Mouse (Mus musculus): ENCODE results near the gene Errfi1. TPM values are rescaled to one million over a fixed set of nuclear protein-coding genes. Genes with fewer than 3 reads are reported as not detected.

Gene Errfi1
- polyA plus RNA-seq, 1 experiment: 17.2 TPM

DNA sequence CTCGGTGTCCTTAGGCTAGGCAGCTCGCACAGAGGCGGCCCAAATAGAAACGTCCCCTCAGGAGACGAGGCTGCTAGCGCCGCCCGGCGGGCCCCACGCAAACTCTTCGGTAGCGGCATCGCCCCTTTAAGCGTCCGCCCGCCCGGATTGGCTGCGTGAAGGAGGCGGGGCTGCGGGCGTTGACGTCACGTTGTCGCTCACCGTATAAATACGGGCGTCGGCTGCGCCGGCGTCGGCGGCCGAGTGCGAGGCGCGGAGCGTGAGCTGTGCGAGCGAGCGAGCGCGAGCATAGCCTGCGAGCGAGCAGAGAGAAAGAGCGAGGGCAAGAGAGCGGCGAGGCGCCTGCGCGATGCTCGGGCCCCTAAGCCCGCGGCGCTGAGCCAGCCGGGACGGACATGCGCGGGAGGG lies 1.1 kb downstream of the Errfi1 start:
- Histone ChIP-seq H3K36me3 (ENCODE audit: control insufficient read depth, insufficient read depth, low read length) (no peaks in the 10 kb centered on the region), H3K27me3 (ENCODE audit: control insufficient read depth, insufficient read depth, low read length) (no peaks in the 10 kb centered on the region), H3K4me3 (ENCODE audit: control insufficient read depth, insufficient read depth, low read length) (peak overlapping the region; percentile 63), H3K27ac (ENCODE audit: control insufficient read depth, insufficient read depth, low read length) (no peak overlapping the region), H3K4me1 (replicated peaks; ENCODE audit: control insufficient read depth, insufficient read depth, low read length) (peaks cover 2% of the 10 kb centered on the region; the same call in 1 of the 2 replicates)
- under 1% methylated on average over 59 of the region's 59 CpGs for WGBS
- DNase-seq: peak; percentile 96
- peak; percentile 100 for TF ChIP-seq POLR2A (IDR thresholded peaks at IDR 0.05; ENCODE audit: control insufficient read depth, extremely low read depth, insufficient read depth, low read length, poor library complexity)
- TF ChIP-seq CTCF (IDR thresholded peaks at IDR 0.05; ENCODE audit: borderline replicate concordance, control insufficient read depth, extremely low read depth, insufficient read depth, low read length, poor library complexity): peak; percentile 81

DNA sequence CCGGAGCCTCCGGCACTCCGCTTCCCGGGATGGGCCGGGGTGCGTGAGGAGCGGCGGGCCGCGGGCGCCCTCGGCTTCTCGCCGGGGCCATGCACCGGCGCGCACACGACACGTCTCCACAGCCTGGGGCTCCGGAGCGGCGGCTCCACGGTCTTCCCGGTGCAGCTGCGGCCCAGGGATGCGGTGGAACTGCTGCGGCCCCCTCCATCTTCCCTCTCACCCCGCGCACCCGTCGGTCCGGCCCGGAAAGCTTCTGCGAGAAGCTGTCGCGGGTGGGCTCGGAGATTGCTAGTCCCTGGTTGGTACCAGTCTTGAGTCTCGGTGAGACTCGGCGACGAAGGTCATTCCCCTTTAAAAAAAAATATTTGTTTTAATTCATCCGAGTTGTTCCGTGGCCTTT lies 1.6 kb downstream of the Errfi1 start:
- WGBS: under 1% methylated on average over 33 of the region's 43 CpGs
- no peaks in the 10 kb centered on the region for H3K36me3 ChIP-seq (ENCODE audit: control insufficient read depth, insufficient read depth, low read length)
- TF ChIP-seq POLR2A (IDR thresholded peaks at IDR 0.05; ENCODE audit: control insufficient read depth, extremely low read depth, insufficient read depth, low read length, poor library complexity) (no peak), CTCF (IDR thresholded peaks at IDR 0.05; ENCODE audit: borderline replicate concordance, control insufficient read depth, extremely low read depth, insufficient read depth, low read length, poor library complexity) (no peak)
- H3K27ac ChIP-seq (ENCODE audit: control insufficient read depth, insufficient read depth, low read length): no peak overlapping the region
- peak overlapping the region; percentile 63 for H3K4me3 ChIP-seq (ENCODE audit: control insufficient read depth, insufficient read depth, low read length)
- no peak for DNase-seq
- no peaks in the 10 kb centered on the region for H3K27me3 ChIP-seq (ENCODE audit: control insufficient read depth, insufficient read depth, low read length)
- peaks cover 2% of the 10 kb centered on the region; the same call in 1 of the 2 replicates for H3K4me1 ChIP-seq (replicated peaks; ENCODE audit: control insufficient read depth, insufficient read depth, low read length)

DNA sequence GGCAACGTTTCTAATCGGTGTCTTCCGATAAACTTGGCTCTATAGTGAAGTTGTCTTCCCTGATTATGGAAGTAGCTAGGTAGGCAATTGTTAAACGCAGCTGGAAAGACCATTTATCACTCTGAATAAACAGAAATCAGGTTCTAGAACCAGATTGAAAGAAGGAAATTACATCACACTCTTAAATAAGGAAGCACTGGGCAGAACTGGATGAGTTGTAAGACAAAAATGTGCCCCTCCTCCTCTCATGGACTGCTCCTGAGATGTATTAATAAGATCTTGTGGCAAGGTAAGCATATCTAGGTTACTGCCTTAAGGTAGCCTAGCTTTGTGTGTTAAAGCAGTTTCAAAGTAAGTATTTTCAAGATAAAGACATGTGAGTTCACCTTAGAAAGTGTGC lies 6.8 kb downstream of the Errfi1 start:
- H3K27ac ChIP-seq (ENCODE audit: control insufficient read depth, insufficient read depth, low read length): no peak overlapping the region
- 51% methylated on average over 4 of the region's 4 CpGs for WGBS
- DNase-seq: no peak
- H3K4me3 ChIP-seq (ENCODE audit: control insufficient read depth, insufficient read depth, low read length): no peak overlapping the region
- no peaks in the 10 kb centered on the region for H3K4me1 ChIP-seq (replicated peaks; ENCODE audit: control insufficient read depth, insufficient read depth, low read length)
- H3K36me3 ChIP-seq (ENCODE audit: control insufficient read depth, insufficient read depth, low read length): no peaks in the 10 kb centered on the region; the same call in 1 of the 2 replicates
- TF ChIP-seq POLR2A (IDR thresholded peaks at IDR 0.05; ENCODE audit: control insufficient read depth, extremely low read depth, insufficient read depth, low read length, poor library complexity) (no peak), CTCF (IDR thresholded peaks at IDR 0.05; ENCODE audit: borderline replicate concordance, control insufficient read depth, extremely low read depth, insufficient read depth, low read length, poor library complexity) (no peak)
- H3K27me3 ChIP-seq (ENCODE audit: control insufficient read depth, insufficient read depth, low read length): no peaks in the 10 kb centered on the region

DNA sequence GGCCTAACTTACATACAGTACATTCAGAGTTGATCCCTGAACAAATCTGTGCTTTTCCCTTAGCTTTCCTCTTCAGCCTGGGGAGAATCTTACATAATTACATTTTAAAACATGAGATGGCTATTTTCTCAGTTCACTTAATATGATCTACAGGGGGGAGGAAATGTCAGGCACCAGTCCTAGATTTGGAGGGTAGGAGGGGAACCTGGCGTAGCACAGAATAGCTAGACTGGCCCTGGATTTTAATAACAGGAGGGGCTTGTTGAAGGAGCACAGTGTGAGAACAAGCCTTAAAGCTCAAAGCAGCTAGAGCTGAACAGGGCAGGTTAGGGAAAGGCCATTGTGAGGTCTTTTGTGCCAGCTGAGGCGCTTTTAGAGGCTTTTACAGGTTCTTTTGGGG lies 7.4 kb downstream of the Errfi1 start:
- TF ChIP-seq CTCF (IDR thresholded peaks at IDR 0.05; ENCODE audit: borderline replicate concordance, control insufficient read depth, extremely low read depth, insufficient read depth, low read length, poor library complexity) (no peak), POLR2A (IDR thresholded peaks at IDR 0.05; ENCODE audit: control insufficient read depth, extremely low read depth, insufficient read depth, low read length, poor library complexity) (no peak)

DNA sequence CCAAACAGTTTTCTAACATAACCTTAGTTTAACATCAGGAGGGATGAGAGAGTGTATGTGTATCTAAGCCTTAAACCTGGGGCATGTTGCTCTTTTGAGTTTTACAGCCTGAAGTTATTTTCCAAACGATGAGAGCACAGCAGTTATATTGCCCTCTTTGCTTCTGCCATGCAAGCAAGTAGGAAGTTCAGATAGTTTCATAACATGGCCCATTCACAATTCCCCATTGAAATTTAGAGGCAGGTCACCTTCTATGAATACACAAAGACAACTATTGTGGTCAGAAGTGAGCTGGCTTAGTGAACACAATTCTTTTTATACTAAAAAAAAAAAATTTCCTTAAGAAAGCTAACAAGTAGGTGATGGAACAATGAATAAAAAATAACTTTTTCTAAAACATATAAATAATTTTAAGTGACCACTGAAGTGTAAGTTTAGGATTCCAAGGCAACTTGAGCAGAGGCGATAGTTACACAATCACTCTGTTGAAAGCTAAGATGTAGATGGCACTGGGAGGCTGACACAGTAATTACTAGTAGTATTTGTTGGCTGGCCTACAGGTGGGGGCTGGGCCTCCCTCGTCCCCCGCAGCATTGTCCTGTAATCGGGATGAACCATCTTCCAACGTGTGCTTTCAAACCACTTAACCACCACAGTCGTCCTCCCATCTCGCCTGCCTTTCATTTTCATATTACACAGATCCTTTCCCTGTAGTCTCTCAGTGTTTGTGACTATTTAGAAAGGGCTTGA lies 9.1 kb downstream of the Errfi1 start:
- no peak for TF ChIP-seq POLR2A (IDR thresholded peaks at IDR 0.05; ENCODE audit: control insufficient read depth, extremely low read depth, insufficient read depth, low read length, poor library complexity)
- no peak for TF ChIP-seq CTCF (IDR thresholded peaks at IDR 0.05; ENCODE audit: borderline replicate concordance, control insufficient read depth, extremely low read depth, insufficient read depth, low read length, poor library complexity)
- Histone ChIP-seq H3K36me3 (ENCODE audit: control insufficient read depth, insufficient read depth, low read length) (peaks cover 15% of the 10 kb centered on the region), H3K4me1 (replicated peaks; ENCODE audit: control insufficient read depth, insufficient read depth, low read length) (no peaks in the 10 kb centered on the region), H3K27me3 (ENCODE audit: control insufficient read depth, insufficient read depth, low read length) (no peaks in the 10 kb centered on the region), H3K27ac (ENCODE audit: control insufficient read depth, insufficient read depth, low read length) (no peak overlapping the region), H3K4me3 (ENCODE audit: control insufficient read depth, insufficient read depth, low read length) (no peak overlapping the region)
- DNase-seq: no peak
- WGBS: 78% methylated on average over 8 of the region's 8 CpGs

More for the DNA sequence above, 7.4 kb downstream of the Errfi1 start:
- DNase-seq: no peak
- Histone ChIP-seq H3K27me3 (ENCODE audit: control insufficient read depth, insufficient read depth, low read length) (no peaks in the 10 kb centered on the region), H3K27ac (ENCODE audit: control insufficient read depth, insufficient read depth, low read length) (no peak overlapping the region), H3K36me3 (ENCODE audit: control insufficient read depth, insufficient read depth, low read length) (peaks cover 2% of the 10 kb centered on the region), H3K4me3 (ENCODE audit: control insufficient read depth, insufficient read depth, low read length) (no peak overlapping the region), H3K4me1 (replicated peaks; ENCODE audit: control insufficient read depth, insufficient read depth, low read length) (no peaks in the 10 kb centered on the region)
- 99% methylated on average over 2 of the region's 2 CpGs for whole genome bisulfite sequencing

DNA sequence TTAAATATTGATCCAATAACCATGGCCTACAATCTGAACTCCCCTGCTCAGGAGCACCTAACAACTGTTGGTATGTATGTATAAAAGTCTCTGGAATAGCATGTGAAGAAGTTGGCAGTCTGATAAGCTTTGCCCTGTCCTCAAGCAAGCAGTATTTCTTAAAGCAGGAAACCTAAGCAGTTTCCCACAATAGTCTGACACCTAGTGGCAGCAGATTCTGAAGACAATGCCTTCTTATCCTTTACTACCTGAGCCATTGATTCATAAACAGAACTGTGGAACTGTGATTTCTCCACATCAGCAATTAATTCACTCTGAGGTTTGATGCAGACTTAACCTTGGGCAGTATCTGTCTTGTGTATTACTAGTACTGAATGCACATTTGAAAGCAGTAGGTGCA lies 11.7 kb downstream of the Errfi1 start:
- no peaks in the 10 kb centered on the region for H3K27me3 ChIP-seq (ENCODE audit: control insufficient read depth, insufficient read depth, low read length)
- no peak overlapping the region for H3K27ac ChIP-seq (ENCODE audit: control insufficient read depth, insufficient read depth, low read length)
- peak; percentile 16 for DNase-seq
- TF ChIP-seq POLR2A (IDR thresholded peaks at IDR 0.05; ENCODE audit: control insufficient read depth, extremely low read depth, insufficient read depth, low read length, poor library complexity) (no peak), CTCF (IDR thresholded peaks at IDR 0.05; ENCODE audit: borderline replicate concordance, control insufficient read depth, extremely low read depth, insufficient read depth, low read length, poor library complexity) (no peak)
- H3K4me3 ChIP-seq (ENCODE audit: control insufficient read depth, insufficient read depth, low read length): no peak overlapping the region
- peaks cover 19% of the 10 kb centered on the region for H3K36me3 ChIP-seq (ENCODE audit: control insufficient read depth, insufficient read depth, low read length)
- H3K4me1 ChIP-seq (replicated peaks; ENCODE audit: control insufficient read depth, insufficient read depth, low read length): no peaks in the 10 kb centered on the region; the same call in 1 of the 2 replicates
